Comparison of ENCODE assay signal across 9 mouse cellular contexts in genomic region chr6:122310187-122310820, GRCm38 (mm10). TPM values are rescaled to one million over a fixed set of nuclear protein-coding genes. Genes with fewer than 3 reads are reported as not detected.
DNase-seq lines count a peak whose midpoint lies in the region; ATAC-seq and TF ChIP-seq lines count a peak whose summit lies in the region.
"Had no signal": no experiment of that assay in that cellular context is flagged by ENCODE, and none has a peak within 500 bp of the region (broad histone marks: within the 10 kb centered on the region; RNA-seq: fewer than 3 reads in every experiment).

No protein-coding gene starts in this region.

- no peak for TF ChIP-seq CTCF in midbrain, postnatal 0 days (IDR thresholded peaks at IDR 0.05)

- no peaks in the 10 kb centered on the region for H3K9me3 ChIP-seq in kidney, embryonic 15.5 days (replicated peaks)
- no peaks in the 10 kb centered on the region for H3K9me3 ChIP-seq in embryonic facial prominence, embryonic 10.5 days
- no peaks in the 10 kb centered on the region for H3K9me3 ChIP-seq in intestine, embryonic 15.5 days
- no peaks in the 10 kb centered on the region for H3K9me3 ChIP-seq in midbrain, postnatal 0 days (ENCODE audit: low read length)

- H3K27me3 ChIP-seq in kidney, embryonic 15.5 days = no peaks in the 10 kb centered on the region
- no peaks in the 10 kb centered on the region for H3K27me3 ChIP-seq in embryonic facial prominence, embryonic 10.5 days (replicated peaks; ENCODE audit: low read depth, poor library complexity, severe bottlenecking)
- no peaks in the 10 kb centered on the region for H3K27me3 ChIP-seq in intestine, embryonic 15.5 days (replicated peaks)
- H3K27me3 ChIP-seq in midbrain, postnatal 0 days (ENCODE audit: insufficient read depth, low read length) = no peaks in the 10 kb centered on the region

- peak overlapping the region; percentile 86 for H3K4me3 ChIP-seq in kidney, embryonic 15.5 days (replicated peaks)
- peak overlapping the region; percentile 85 for H3K4me3 ChIP-seq in embryonic facial prominence, embryonic 10.5 days
- H3K4me3 ChIP-seq in intestine, embryonic 15.5 days (replicated peaks) = peak overlapping the region; percentile 88
- no peak overlapping the region; the same call in 1 of the 2 replicates for H3K4me3 ChIP-seq in midbrain, postnatal 0 days (ENCODE audit: low read depth, low read length)

- DNase-seq in kidney, adult 11 months = no peak
- no peak for DNase-seq in embryonic facial prominence, embryonic 10.5 days (ENCODE audit: low spot score)
- no peak for DNase-seq in midbrain, postnatal 0 days (ENCODE audit: low spot score)
- no peak for DNase-seq in retina, embryonic 14.5 days (ENCODE audit: low spot score)
- no peak for DNase-seq in right cerebral cortex, postnatal 14 days
- DNase-seq in urinary bladder, adult 18-20 months (ENCODE audit: low spot score in 2 of 2) = no peak

- peak overlapping the region; percentile 78 for H3K4me2 ChIP-seq in kidney, embryonic 15.5 days
- peak overlapping the region; percentile 67 for H3K4me2 ChIP-seq in intestine, embryonic 15.5 days (replicated peaks)
- H3K4me2 ChIP-seq in midbrain, postnatal 0 days (ENCODE audit: low read depth, low read length, poor library complexity, severe bottlenecking) = peak overlapping the region; percentile 77

- H3K9ac ChIP-seq in kidney, embryonic 15.5 days = peak overlapping the region; percentile 90
- peak overlapping the region; percentile 88; the same call in 1 of the 2 replicates for H3K9ac ChIP-seq in intestine, embryonic 15.5 days
- 0 out of 2 replicates have a peak overlapping the region, but pooled peaks have one; percentile 33 for H3K9ac ChIP-seq in midbrain, postnatal 0 days (replicated peaks; ENCODE audit: low read length, poor library complexity, severe bottlenecking)

- H3K36me3 ChIP-seq in kidney, embryonic 15.5 days = peaks cover 35% of the 10 kb centered on the region
- H3K36me3 ChIP-seq in embryonic facial prominence, embryonic 10.5 days (replicated peaks) = peaks cover 37% of the 10 kb centered on the region
- peaks cover 10% of the 10 kb centered on the region; the same call in 1 of the 2 replicates for H3K36me3 ChIP-seq in intestine, embryonic 15.5 days
- peaks cover 21% of the 10 kb centered on the region for H3K36me3 ChIP-seq in midbrain, postnatal 0 days (ENCODE audit: insufficient read depth, low read length)

- H3K27ac ChIP-seq in kidney, embryonic 15.5 days = 0 out of 2 replicates have a peak overlapping the region, but pooled peaks have one; percentile 13
- H3K27ac ChIP-seq in embryonic facial prominence, embryonic 10.5 days (replicated peaks) = no peak overlapping the region
- no peak overlapping the region for H3K27ac ChIP-seq in intestine, embryonic 15.5 days
- no peak overlapping the region for H3K27ac ChIP-seq in midbrain, postnatal 0 days (ENCODE audit: low read depth, low read length)

- ATAC-seq in kidney, embryonic 15.5 days (replicated peaks; ENCODE audit: low FRiP score) = no peak
- no peak for ATAC-seq in intestine, embryonic 15.5 days
- no peak for ATAC-seq in midbrain, postnatal 0 days (ENCODE audit: low FRiP score)

- peaks cover 15% of the 10 kb centered on the region for H3K4me1 ChIP-seq in kidney, embryonic 15.5 days
- peaks cover 19% of the 10 kb centered on the region for H3K4me1 ChIP-seq in embryonic facial prominence, embryonic 10.5 days
- H3K4me1 ChIP-seq in intestine, embryonic 15.5 days (replicated peaks) = peaks cover 8% of the 10 kb centered on the region; the same call in 1 of the 2 replicates
- H3K4me1 ChIP-seq in midbrain, postnatal 0 days (ENCODE audit: insufficient read depth, low read length) = peaks cover 11% of the 10 kb centered on the region; the same call in 1 of the 2 replicates

- WGBS in kidney, embryonic 15.5 days = 67% methylated on average over 5 of the region's 5 CpGs
- WGBS in embryonic facial prominence, embryonic 10.5 days = 70% methylated on average over 5 of the region's 5 CpGs
- 44% methylated on average over 5 of the region's 5 CpGs for WGBS in intestine, embryonic 15.5 days
- WGBS in midbrain, postnatal 0 days = 79% methylated on average over 5 of the region's 5 CpGs

RNA-seq across cellular contexts. Expression of gene M6pr, which starts 1.8 kb away (rescaled TPM):
- polyA plus RNA-seq in kidney, embryonic 15.5 days (2015; fragmentation: Nextera tagmentation; extraction: Ambion mirVana) = 113 and 116 TPM in 2 replicates
- 80.4 and 85.2 TPM in 2 replicates for polyA plus RNA-seq in embryonic facial prominence, embryonic 10.5 days (2016; fragmentation: Nextera tagmentation; extraction: Ambion mirVana)
- 132 and 134 TPM in 2 replicates for polyA plus RNA-seq in intestine, embryonic 15.5 days (2015; fragmentation: Nextera tagmentation; extraction: Ambion mirVana)
- total RNA-seq in midbrain, postnatal 0 days (2014; rRNA removed) = 47.2 and 51.5 TPM in 2 replicates
- 42.1 and 44.0 TPM in 2 replicates for polyA plus RNA-seq in midbrain, postnatal 0 days (2015; fragmentation: Nextera tagmentation; extraction: Ambion mirVana)

RNA-seq across cellular contexts. Expression of gene Klrg1, which starts 27.6 kb away (rescaled TPM):
- not detected in 2 replicates for polyA plus RNA-seq in kidney, embryonic 15.5 days (2015; fragmentation: Nextera tagmentation; extraction: Ambion mirVana)
- polyA plus RNA-seq in embryonic facial prominence, embryonic 10.5 days (2016; fragmentation: Nextera tagmentation; extraction: Ambion mirVana) = not detected in 2 replicates
- polyA plus RNA-seq in intestine, embryonic 15.5 days (2015; fragmentation: Nextera tagmentation; extraction: Ambion mirVana) = not detected in 2 replicates
- total RNA-seq in midbrain, postnatal 0 days (2014; rRNA removed) = 0.33 and 0.52 TPM in 2 replicates
- polyA plus RNA-seq in midbrain, postnatal 0 days (2015; fragmentation: Nextera tagmentation; extraction: Ambion mirVana) = 1.4 and 1.9 TPM in 2 replicates
- total RNA-seq: hematopoietic stem cell, adult 5-6 weeks had no signal

RNA-seq across cellular contexts. Expression of gene Phc1, which starts 30.1 kb away (rescaled TPM):
- 18.1 and 21.1 TPM in 2 replicates for polyA plus RNA-seq in kidney, embryonic 15.5 days (2015; fragmentation: Nextera tagmentation; extraction: Ambion mirVana)
- polyA plus RNA-seq in embryonic facial prominence, embryonic 10.5 days (2016; fragmentation: Nextera tagmentation; extraction: Ambion mirVana) = 28.9 and 29.5 TPM in 2 replicates
- polyA plus RNA-seq in intestine, embryonic 15.5 days (2015; fragmentation: Nextera tagmentation; extraction: Ambion mirVana) = 9.3 and 10.1 TPM in 2 replicates
- total RNA-seq in midbrain, postnatal 0 days (2014; rRNA removed) = 60.5 and 67.1 TPM in 2 replicates
- 24.7 and 26.8 TPM in 2 replicates for polyA plus RNA-seq in midbrain, postnatal 0 days (2015; fragmentation: Nextera tagmentation; extraction: Ambion mirVana)

Comparison
In these comparisons a context has a peak if more than half of its experiments do, and no peak if none do; other contexts are left out.
1. H3K9ac ChIP-seq: peak in every context shown above with its lines; median percentile 90 in kidney, embryonic 15.5 days; 88 in intestine, embryonic 15.5 days; 33 in midbrain, postnatal 0 days.